Mouse (Mus musculus) cerebellum, postnatal 10 days (tissue): ENCODE results near the gene Gm13090.
A peak's percentile ranks its signal among the peaks of the same experiment; 100 is the strongest.

Source experiments
- DNase-seq, 2 experiments: peaks; one replicate each; pipeline ENCODE4 v3.0.0; 2021; ENCODE audit warnings: mixed read lengths in 2 of 2

The Gm13090 gene

DNA sequence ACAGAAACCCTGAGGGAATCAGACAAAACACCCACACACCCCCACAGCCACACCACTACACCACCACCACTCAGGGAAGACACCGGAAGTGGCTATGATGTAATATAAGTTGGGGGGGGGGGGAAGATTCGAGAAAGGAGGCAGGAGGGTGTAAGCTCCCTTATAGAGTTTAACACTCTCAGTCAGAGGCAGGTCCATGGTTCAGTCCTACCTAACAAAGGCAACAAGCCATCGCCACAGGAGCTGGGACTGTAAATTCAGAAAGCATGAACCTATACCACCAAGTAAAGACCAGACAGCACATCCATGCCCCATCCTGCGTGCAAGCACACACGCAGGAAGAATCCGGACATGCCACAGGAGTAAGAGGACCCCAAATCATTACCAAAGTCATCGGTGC, at the start of gene Gm13090:
Gene Gm13090 (plus strand): TSS at position 301 of the 400 bp plus-strand sequence.
- no peak for DNase-seq

DNA sequence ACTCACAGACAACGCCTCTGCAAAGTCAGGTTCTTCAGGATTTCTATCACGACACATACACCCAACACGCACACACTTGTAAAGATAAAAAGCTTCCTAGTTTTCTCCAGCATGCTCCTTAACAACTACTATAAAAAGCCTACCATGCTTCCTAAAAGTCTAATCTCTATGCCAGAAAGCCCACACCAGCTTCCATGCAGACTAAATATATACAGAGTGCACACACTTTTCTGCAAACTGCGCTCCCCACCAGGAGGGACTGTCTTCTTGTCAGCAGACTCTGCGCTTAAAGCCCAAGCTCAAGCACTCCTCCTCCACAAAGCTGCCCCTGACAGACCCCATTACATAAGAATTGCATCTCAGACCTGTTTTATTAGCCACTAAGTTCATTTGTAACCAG, 47.9 kb upstream of the Gm13090 start:
- DNase-seq: no peak

DNA sequence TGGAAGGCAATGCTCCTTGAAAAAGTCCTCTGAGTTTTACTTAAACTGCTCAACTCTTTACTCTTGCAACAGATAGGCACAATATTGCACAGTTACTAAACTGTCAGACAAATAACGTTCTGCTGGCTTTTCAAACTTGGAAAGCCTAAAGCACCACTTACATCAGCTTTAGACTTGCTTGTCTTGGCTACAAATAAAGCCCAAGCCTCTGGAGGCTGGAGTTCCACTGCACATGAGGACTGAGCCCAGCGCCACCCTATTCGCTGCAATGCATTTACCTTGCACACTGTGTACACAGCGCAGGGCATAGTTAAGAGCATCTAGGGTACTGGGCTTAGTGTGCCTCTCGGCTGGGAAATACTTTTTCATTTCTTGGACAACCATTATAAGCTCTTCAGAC, 46.1 kb upstream of the Gm13090 start:
- DNase-seq: peak in 1 of 2 experiments; percentile 24

DNA sequence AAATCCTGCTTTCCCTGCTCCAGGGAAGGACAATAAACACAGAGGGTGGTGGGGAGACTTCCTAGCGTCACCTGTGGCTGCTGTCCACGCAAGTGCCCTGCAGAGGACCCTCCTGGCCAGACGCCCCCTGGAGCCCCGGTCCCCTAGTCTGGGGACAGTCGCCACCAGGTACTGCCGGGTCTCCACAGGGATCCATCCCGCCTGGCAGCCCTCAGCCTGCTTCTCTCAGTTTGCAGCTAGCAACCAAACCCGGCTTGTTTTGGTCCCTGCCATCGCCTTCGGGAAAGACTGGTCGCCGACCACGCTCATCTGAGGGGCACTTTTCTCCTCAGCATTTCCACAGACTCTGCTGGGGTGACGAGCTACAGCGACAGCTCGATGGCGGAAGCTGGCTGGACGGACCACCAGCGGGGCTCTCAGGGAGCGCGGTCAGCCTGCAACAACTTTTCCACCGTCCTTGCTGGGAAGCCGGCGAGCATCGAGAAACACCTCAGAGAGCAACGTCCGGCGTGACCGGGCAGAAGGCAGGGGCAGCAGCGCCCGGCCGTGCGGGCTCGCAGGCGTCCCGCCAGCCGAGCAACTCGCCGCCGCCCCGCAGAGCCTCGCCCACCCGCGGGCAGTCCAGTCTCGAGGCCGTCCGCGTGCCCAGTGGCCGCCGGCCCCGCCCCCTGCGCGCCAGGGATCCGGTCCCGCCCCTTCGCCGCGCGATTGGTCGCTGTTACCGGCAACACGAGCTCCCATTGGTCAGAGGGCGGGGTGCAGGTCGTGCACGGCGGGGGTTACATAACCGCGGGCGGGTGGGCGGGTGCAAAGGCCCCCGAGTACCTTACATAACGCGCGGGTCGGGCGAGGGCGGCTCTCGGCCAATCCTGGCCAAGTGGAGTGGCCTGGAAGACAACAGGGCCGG, 45.1 kb upstream of the Gm13090 start, which contains the start of gene Per3:
Gene Per3 (minus strand): TSS at position 629 of the 907 bp plus-strand sequence.
- DNase-seq: peak; percentile 99

DNA sequence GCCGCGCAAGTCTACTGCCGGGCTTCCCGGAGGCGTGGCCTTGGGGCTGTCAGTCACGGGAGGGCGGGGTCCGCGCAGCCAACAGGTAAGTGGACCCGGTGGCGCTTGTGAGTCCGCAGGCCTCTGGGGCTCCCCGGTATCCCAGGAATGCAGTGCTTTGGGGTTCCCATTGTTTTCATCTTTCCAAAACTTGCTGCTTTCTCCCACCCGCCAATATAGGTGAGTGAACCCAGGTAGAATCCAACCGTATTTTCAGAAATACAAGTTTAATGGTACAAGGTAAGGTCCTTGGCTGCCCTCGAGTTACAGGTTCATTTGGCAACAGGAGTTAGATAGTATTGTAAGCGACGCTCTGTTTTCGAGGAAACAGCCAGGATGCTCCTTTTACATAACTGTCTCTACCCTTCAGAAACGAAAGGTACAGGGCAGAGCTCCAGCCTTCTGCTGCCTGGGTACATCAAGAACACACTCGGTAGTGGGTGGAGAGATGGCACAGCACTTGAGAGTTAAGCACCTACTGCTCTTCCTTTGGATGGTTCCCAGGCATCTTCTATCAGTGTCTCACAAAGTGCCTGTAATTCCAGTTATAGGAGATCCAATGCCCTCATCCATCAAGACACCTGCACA, 44.3 kb upstream of the Gm13090 start:
- peak in 1 of 2 experiments; percentile 19 for DNase-seq

DNA sequence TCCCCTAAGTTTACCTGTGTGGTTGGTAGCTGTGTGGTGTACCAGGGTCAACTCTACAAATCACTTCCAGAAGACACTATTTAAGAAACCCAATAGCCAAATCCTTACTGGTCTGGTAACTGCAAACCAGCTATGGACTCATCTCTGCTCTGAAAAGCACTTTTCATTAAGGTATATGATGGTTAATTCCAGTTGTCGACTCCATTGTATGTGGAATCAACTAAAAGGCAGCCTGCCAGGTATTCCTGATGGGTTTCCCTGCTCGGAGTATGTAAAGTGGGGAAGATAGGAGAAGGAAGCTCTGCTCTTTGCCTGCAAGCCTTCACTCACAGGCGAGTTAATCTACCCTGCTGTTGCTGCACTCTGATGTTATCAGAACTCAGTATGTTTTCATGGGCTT, 42.8 kb upstream of the Gm13090 start:
- DNase-seq: peak in 1 of 2 experiments; percentile 24

DNA sequence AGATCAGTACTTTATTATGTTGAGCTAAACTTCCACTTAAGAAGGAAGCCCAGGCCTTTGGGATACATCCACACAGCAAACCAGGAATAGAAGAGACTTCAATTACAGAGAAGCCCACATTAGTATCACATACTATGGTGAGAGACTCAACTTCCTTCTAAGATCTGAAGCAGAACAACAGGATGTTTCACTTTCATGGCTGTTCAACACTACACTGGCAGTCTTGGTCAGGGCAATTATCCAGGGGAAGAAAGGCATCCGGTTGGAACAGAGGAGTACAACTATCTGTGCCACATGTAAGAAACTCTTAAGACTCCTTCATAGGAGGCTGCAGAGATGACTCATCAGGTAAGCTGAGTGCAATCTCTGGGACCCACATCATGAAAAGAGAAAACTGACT, 38.2 kb upstream of the Gm13090 start:
- DNase-seq: no peak

DNA sequence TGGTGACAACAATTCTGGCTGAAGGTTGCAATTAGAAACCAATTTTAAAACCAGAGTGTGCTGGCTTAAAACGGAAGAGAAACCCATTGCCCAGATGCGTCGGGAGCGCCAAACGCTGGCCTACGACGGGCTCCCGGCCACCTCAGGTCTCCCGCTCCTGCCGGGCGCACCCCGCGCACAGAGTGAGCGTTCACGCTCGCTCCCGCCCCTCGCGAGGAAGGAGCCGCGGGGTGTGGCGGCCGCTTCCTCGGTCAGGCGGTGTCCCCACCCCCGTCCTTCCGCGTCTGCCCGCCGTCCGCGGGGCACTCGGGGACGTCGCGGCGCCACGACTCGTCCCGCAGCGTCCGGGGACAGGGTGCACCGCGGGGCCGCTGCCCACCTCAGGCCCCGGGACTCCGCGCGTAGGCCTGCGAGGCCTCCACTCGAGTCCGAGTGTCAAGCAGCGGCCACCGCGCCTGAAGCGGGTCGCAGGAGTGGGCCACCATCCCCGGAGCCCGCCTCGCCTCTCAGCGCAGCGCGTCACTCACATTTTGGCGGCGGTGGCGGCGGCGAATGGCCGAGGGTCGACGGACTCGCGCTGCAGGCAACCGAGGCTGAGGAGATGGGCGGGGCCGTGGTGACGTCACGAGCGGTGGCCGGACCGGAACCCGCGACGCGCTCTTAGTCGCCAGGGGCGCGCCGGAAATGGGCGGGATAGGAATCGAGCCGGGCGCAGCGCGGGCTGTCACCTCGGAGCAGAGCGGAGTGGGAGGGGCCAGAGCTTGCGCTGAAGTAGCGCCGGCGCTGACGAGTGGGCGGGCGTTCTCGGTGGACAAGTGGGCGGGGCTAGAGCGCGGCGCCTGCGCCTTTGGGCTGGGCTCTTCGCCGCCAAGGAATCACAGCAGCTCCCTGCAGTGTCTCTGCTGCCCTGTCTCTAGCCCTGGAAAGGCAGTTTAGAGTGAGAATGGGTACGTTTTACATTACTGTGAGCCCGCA, 31.7 kb upstream of the Gm13090 start, which contains the start of gene Vamp3:
Gene Vamp3 (minus strand): TSS at position 617 of the 975 bp plus-strand sequence.
- DNase-seq: peak; percentile 100

DNA sequence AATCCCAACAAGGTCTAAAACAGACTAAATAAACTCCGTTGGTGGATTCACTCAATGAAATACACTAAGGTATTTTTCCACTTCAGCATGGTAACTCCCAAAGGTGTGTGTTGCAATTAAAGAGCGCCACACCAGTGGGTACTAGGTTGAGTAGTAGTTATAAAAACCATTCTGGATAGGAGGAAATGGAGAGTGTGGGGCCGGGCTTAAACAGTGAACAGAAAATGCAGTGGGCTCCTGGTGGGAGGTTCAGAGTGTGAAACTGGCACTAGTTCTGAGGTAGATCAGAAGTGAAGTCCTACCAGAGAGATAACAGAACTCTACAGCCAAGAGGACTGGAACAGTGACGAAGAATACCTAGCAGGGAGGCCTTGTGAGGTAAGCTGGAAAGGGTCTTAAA, 30.7 kb upstream of the Gm13090 start:
- peak in 1 of 2 experiments; percentile 30 for DNase-seq

DNA sequence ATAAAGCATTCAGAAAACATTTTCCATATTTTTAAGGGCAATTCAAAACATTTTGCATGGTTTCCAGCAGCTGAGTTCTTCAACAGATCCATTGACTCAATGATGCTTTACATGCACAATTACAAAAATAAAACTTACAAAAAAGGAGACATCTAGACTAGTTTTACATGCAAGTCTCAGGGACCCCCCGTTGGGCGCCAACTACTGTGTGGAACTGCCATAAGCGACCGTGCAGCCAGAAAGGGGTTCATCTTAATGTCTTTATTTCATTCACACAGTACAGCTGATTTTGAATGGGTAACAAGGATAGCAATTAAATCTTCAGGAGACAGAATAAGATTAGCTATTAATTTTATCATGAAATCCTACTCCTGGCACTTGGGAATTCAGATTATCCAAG, 29.8 kb upstream of the Gm13090 start:
- DNase-seq: peak; percentile 52

DNA sequence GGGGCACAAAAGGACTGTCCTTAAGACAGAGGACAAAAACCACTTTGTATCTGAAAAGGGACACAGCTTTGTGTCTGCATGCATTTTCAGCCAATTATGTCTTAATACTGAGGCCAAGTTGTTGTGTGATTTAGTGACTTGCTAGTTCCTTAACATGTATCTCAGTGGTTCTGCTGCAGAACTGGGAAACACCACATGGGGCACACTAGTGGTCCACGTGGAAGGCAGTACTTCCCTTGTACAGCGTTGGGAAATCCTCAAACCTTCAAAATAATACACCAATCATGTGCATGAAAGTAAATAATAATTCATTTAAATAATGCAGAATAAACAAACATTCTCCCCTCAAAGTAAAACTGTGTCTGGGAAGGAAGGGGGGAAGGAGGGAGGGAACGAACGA, 20.6 kb upstream of the Gm13090 start:
- no peak for DNase-seq

DNA sequence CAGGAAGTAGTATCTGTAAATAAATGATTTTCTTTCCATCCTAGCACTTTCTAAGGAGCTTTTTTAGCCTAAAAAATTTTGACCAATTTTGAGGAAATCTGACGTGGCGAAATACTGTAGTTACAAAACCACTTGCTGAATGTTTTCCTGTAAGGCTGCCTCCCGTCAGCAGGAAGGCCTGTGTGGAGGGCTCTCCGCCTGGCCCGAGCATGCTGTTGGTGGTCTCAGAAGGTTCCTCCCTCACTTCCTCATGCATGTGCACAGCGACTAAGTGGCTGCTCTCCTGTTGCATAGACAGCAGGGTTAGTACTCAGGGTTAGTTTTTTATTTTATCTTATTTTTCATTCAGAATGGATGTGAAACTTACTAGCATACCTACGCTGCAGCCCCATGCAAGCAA, 18.4 kb upstream of the Gm13090 start:
- DNase-seq: no peak

DNA sequence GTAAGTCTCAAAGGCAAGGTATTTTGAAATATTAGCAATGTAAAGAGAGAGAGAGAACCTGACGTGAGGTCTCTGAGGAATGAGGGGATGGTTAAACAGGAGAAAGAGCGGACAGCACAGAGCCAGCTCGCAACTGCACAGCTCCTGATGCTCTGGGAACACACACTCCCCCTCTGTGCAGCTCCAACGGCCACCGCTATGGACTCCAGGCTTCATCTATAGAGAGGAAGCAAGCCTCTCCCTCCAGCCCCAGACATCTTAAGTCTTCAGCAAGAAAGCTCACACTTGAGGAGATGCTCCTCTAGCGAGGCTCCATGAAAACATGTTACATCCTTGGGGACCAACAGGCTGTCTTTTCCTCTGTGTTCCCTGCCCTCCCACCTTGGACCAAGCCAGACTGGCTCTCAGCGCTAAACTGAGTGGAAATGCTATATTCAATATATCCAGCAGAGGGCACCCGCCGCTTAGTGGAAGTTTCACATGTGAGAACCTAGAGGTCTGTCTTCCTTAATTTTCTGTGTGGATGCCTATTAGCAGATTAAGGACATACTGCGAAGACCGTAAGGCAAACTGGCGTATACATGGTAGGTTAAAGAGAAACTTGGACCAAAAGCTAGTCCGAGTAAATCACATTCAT, 16.1 kb upstream of the Gm13090 start:
- peak; percentile 92 to 96 for DNase-seq

DNA sequence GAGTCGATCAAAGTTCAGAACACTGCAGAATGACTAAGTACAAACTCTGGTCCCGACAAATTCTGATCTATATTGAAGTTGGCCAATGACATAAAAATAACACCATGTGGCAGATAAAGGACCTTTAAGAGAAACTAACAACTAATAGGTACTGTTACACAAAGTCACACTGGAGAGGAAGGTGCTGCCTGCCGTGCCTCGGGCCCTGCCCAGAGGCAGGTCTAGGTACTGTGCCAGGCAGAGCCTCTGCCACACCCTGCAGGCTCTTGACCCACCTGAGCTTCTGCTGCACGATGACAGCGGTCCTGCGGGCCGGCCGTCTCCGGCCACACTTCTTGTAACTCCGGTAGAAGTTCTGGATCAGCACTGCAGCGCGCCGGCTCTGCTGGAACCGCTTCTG, 14.6 kb upstream of the Gm13090 start:
- DNase-seq: no peak

DNA sequence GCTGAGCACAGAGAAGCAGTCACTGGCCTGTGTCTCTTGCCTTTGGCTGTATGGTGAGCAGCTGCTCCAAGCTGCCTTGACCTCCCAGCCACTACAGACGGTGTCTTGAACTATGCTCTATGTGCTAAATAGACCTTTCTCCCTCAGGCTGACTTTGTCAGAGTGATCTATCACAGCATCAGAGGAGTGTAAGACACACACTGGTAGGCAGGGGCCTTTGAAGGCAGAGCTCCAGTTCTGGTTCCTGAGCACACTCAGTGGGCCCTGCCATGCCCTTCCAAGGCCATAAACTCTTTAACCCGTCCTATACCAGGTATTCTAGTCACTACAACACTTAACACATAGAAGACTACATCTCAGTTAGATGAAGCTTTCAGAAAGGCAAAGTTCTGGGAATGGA, 8.0 kb upstream of the Gm13090 start:
- no peak for DNase-seq

DNA sequence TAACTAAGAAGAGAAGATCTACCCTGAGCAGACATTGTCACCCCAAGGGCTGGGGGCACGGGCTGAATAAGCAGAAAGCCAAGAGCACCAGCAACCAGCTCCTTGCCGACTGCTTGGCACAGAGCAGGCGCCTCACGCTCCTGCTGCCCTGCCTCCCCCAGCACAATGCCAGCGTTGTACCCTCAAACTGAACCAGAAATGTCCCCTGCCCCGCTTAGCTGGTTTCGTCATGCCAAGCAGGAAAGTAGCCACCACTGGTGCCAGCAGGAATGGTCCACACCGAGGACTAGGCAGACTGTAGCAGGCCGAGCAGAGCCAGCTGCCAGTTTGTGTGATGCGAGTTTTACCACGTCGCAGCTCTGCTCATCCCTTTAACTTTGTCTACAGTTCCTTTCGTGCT, 7.4 kb upstream of the Gm13090 start:
- DNase-seq: no peak

DNA sequence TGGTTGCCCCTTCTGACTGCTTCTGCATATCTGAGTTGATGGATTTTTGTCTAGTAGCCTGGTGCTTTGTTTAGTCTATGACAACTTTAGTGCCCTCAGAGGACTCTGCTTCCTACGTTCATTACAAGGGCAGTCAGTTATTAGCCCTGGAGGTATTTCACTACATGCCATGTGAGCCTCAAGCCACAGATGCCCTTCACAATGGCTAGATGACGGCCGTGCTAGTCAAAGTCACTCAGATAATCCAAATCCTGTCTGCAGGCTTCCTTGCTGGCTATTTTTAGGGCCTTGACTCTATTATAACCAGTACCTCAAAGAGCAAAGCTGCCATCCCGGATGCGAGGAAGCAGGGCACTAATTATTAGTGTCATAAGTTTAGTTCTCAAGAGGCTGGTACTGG, 6.3 kb upstream of the Gm13090 start:
- no peak for DNase-seq

DNA sequence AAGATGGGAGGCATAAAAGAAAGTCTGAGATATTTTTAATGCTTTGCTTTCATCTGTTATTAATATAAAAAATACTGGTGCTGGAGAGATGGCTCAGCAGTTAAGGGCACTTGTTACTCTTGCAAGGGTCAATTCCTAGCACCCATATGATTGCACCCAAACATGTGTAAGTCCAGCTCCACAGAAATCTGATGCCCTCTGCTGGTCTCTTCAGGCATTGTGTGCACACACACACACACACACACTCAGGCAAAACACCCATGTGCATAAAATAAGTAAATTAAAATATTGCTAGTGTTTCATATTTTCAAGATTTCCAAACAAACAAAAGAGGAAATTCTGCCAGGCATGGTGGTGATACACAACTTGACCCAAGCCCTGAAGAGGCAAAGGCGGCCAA, 2.0 kb upstream of the Gm13090 start:
- no peak for DNase-seq

DNA sequence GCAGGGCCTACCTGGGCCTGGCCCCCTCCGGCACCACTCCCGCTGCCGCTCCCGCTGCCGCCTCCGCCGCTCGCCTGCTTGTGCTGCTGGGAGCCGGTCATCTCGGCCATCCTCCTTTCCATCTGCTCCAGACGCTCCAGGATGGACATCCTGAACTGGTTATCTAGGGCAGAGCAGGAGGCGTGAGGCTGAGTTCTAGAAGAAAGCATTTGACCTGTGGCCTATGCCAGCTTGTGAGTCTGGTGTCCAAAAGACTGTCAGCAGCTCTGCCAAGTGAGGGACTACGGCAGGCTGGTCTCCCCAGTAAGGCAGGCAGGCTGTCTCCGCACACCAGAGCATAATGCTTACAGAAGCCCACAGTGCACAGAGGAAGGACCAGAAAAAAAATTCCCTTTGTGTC, 551 bp upstream of the Gm13090 start:
- peak; percentile 88 for DNase-seq

DNA sequence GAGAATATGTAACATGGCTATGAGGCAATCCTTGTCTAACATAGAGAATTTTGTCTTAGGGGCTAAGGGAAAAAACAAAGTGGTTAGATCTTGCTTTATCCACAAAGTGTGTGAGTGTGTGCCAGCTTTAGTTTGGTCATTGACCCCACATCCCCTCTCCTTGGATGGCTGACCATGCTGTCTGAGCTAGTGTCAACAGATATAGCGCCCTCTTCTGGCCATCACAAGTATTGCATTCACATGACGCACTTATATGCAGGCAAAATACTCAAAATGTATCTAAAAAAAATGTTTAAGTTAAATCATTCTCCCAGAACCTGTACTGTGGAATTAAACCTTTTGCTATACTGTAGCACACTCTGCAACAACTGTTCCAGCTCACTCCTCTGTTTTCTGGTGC, 5.8 kb downstream of the Gm13090 start:
- peak; percentile 75 to 89 for DNase-seq

DNA sequence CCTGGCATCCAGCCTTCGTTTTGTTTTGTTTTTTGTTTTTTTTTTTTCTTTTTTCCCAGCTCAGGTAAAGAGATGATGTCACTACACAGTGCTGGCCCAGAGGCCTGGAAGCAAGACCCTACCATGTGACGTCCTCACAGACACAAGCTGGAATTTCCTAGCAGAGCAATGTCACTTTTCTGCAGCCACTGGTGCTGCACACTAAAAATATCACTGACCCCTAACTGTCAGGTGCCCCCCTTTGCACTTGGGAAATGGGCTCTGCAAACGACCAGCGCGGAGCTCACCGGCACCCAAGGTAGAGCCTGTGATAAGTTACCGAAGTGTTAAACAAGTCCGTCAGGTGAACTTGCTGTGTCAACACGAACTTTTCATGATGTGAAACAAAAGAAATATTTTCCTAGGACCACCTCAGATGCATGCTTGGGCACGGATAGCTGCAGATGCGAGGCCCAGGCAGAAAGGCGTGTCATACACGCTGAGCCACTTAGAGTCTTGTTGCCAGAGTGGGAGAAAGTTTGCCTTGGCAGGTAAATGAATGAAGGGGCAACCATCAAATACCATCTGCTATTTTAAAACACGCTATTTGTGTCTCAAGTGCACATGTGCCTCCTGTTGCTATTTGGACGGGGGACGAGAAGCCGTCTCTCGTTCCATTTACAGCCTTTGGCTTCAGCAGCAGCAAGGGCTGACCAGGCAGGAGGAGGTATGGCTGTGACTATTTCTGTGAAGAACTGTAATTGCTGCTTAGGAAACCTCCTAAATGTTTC, 7.1 kb downstream of the Gm13090 start:
- peak in 1 of 2 experiments; percentile 59 for DNase-seq

DNA sequence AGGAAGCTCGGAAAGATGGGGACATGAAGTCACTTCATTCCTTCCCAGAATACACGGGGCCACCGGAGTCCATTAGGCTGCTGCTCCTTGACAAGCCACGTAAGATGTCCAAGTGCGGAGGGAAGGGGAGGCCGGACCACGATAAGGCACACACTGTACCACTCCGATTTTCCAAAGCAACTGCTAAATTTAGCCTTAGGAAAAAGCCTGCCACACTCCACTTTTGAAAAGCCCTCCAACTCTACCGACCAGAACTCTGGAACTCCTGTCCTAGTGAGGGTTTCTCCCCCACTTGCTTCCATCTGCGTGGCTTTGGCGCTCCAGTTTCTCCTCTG, 7.7 kb downstream of the Gm13090 start:
- peak in 1 of 2 experiments; percentile 29 for DNase-seq
